Mouse (Mus musculus): ENCODE results near the gene R3hdm4. TPM values are rescaled to one million over a fixed set of nuclear protein-coding genes. Genes with fewer than 3 reads are reported as not detected.
"Not testable (repeated sequence)": the region's sequence is repeated elsewhere in the genome, so short reads cannot be mapped to it uniquely, and the experiment has no call there.

The R3hdm4 gene
- total RNA-seq, 2 experiments from 2014 or later: 380 to 386 TPM

GRCm38 (mm10) chr10:79906712-79907111 lies 14.3 kb downstream of the R3hdm4 start:
- no peak for DNase-seq (ENCODE audit: low spot score in 2 of 2)

GRCm38 (mm10) chr10:79900951-79901410 lies 20.0 kb downstream of the R3hdm4 start:
- peak; percentile 57 to 67 for DNase-seq (ENCODE audit: low spot score in 2 of 2)

DNA sequence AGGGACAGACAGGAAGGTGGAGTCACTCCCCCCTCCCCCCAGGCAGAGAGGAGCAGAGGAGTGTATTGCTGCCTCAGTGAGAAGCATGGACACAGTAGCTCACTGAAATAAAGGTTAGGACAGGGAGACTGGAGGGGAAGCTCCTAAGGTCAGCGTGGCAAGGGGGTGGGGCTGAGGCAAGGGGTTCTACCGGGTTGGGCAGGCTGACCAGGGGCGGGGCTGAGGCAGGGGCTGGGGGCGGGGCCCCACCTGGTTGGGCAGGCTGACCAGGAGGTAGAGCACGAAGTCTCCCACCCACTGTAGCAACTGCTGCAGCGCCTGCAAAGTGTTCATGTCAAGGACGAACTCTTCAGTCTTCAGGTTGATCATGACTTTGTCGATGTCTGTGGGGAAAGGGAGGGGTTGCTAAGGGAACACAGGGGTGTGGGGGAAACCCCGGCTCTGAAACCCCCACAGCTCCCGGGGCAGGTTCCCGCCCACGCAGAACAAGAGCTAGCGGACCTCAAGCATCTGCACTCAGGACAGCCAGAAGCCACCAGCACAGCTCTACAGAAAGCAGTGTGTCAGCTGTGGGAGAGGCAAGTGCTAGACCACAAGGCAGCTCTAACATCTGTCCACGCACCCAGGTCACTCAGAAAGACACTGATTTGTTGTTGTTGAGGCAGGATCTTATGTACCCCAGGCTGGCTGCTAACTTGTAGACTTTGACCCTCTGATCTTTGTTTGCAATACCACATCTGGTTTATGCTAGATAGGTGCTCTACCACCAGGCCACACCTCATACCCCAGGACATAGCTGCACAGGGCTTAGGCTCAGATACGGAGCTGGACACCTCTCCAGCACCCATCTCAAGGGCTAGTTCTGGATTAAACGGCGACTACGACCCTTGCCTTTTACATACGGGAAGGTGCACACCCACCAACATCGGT lies 23.4 kb downstream of the R3hdm4 start:
- no peak for DNase-seq (ENCODE audit: low spot score in 2 of 2)

DNA sequence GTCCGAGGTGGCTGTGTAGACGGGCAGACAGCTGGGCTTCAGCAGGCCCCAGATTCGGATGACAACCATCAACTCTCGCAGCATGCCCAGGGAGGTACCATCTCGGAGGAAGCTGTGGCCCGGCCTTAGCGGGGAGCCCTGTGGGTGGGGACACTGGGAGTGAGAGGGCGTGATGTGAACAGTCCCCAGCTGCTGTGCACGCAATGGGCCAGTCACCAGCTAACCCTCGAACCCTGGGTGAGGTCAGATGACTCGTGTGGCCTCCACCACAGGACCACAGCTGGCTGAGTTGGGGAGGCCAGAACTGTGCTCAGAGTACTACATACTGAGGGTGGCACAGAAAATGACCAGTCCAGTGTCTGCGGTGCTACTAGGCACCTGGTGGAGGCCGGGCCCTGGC lies 24.2 kb downstream of the R3hdm4 start:
- no peak for DNase-seq (ENCODE audit: low spot score in 2 of 2)

DNA sequence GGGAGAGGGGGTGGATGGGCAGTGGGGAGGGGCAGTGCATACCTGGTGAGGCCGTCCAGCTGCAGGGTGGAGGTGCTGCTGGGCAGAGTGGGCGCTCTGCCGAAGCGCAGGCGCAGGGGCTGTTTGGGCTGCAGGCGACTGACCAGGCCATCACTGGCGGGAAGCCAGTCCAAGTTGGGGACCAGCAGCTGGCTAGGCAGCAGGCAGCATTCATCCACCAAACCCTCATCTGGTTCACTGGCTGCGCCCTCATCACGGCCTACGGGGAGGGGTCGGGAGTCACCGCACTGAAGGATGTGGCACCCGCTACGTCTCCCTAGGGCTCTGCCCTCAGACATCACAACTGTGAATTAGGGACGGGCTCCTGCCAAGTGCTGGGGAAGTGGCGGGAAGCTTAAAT lies 24.7 kb downstream of the R3hdm4 start:
- no peak for DNase-seq (ENCODE audit: low spot score in 2 of 2)

DNA sequence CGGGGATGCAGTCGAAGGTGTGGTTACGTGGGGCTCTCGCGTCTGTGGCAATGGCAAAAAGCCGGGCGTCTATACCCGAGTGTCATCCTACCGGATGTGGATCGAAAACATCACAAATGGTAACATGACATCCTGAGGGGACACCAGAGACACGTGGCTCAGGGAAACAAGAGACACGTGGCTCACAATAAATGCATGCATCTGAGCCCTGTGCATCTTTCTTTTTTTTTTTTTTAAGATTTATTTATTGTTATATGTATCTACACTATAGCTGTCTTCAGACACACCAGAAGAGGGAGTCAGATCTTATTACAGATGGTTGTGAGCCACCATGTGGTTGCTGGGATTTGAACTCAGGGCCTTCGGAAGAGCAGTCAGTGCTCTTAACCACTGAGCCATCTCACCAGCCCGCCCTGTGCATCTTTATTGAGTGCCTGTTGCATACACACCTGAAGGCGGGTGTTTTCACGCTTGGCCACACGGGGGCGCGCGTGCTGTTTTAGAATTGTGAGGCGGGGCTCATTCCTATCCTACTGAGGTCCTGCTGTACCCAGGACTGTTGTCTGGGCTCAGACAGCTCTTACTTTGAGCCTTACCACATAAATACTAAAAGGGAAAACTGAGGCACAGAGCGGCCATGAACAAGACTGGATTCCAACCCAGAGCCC lies 28.4 kb downstream of the R3hdm4 start:
- DNase-seq (ENCODE audit: low spot score in 2 of 2): peak; percentile 78 to 82

GRCm38 (mm10) chr10:79890670-79891069 lies 30.3 kb downstream of the R3hdm4 start, which contains the start of gene Cfd:
Cfd (plus strand) TSS chr10:79890853.
- DNase-seq (ENCODE audit: low spot score in 2 of 2): no peak

DNA sequence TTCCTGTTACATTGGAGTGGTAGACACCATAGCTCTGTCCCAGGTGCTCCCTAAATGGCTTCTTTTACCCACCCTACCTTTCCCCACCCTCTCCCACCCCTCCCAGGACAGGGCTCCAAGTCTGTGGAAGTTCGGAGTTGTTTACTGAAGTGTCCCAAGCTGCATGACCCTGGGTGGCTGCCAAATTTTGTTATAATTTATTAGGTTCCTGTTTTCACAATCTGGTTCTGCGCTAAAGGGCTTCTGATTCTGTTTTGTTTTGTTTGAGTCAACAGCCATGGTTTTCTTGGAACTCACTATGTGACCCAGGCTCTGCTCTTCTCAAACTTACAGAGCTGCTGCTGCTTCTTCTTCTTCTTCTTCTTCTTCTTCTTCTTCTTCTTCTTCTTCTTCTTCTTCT lies 31.6 kb downstream of the R3hdm4 start:
- no peak for DNase-seq (ENCODE audit: low spot score in 2 of 2)

DNA sequence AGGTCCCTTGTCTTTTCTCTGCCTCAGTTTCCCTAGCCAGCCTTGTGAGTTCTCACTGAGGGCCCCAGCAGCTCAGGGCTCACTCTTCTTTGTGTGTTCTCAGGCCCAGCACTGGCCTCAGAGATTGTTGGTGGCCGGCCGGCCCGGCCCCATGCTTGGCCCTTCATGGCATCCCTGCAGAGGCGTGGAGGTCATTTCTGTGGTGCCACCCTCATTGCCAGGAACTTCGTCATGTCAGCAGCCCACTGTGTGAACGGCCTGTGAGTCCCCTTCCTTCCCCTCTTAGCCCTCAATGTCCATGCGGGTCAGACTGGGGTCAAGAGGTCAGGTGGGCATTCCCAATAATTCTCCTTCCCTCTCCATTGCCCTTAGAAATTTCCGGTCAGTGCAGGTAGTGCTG lies 34.4 kb downstream of the R3hdm4 start:
- no peak for DNase-seq (ENCODE audit: low spot score in 2 of 2)

- no peak for DNase-seq (ENCODE audit: low spot score in 2 of 2)
Observed at GRCm38 (mm10) chr10:79886054-79886453, 35.0 kb downstream of the R3hdm4 start, which contains the start of gene Elane. Elane (plus strand) TSS chr10:79886247.

- DNase-seq (ENCODE audit: low spot score in 2 of 2): not testable (repeated sequence)
Observed at GRCm38 (mm10) chr10:79884938-79885337, 36.1 kb downstream of the R3hdm4 start.

DNA sequence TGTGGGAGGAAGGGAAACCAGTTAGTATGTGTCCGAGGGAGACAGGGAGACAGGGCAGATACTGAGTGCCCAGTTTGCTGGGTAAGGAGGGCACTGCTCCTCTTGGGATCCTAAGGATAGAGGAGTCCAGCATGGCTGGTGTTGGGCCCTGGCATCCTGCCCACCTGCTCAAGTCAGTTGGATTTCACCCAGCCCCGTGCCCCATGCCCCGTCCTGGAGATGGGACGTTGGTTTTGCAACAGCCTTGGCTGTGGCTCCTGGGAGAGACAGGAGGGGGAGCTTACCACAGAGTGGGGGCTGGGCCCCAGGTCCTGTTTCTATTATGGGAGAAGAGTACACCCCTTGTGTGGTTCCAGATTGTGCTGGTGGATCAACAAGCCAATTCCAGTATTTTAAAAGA lies 36.6 kb downstream of the R3hdm4 start:
- DNase-seq (ENCODE audit: low spot score in 2 of 2): no peak

- DNase-seq (ENCODE audit: low spot score in 2 of 2): peak; percentile 82
Observed at GRCm38 (mm10) chr10:79883297-79884084, 37.5 kb downstream of the R3hdm4 start.

- DNase-seq (ENCODE audit: low spot score in 2 of 2): no peak
Observed at GRCm38 (mm10) chr10:79881981-79882380, 39.0 kb downstream of the R3hdm4 start.

DNA sequence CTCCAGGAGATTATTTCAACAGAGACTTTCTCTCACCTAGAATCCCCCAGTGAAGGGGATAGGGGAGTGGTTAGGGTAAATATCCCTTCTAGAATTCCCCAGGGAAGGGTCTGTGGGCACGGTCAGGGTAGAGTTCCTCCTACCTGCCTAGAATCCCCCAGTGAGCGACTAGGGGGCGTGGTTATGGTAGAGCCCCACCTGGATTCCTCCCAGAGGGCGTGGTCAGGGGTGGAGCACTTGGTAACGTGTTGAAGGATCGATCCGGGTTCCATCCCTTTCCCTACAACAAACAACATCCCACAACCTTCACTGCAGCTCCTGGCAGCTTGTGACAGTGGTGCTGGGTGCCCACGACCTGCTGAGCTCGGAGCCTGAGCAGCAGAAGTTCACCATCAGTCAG lies 40.3 kb downstream of the R3hdm4 start:
- no peak for DNase-seq (ENCODE audit: low spot score in 2 of 2)

- DNase-seq (ENCODE audit: low spot score in 2 of 2): no peak
Observed at GRCm38 (mm10) chr10:79879527-79879926, 41.5 kb downstream of the R3hdm4 start.

DNA sequence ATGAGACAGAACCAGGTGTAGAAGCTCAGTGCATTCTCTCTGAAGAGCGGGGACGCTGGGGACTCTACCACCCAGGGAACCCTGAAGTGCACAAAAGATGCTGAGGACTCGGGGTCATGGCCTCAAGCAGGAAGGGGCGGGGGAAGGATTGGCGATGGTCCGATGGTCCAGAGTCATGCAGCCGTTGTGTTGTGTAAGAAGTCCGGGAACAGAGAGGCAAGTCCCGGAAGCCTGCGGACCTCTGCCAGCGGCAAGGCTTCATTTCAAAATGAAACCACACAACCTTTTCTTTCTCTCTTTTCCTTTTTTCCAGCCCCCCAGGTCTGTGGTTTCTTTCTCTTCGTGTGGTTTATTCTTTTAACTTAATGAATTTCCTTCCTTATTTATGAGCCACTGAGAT lies 43.3 kb downstream of the R3hdm4 start:
- no peak for DNase-seq (ENCODE audit: low spot score in 2 of 2)

GRCm38 (mm10) chr10:79877174-79877573 lies 43.8 kb downstream of the R3hdm4 start:
- DNase-seq (ENCODE audit: low spot score in 2 of 2): no peak

- peak; percentile 47 to 58 for DNase-seq (ENCODE audit: low spot score in 2 of 2)
Observed at GRCm38 (mm10) chr10:79874290-79874862, 46.6 kb downstream of the R3hdm4 start, which contains the start of the genes Prtn3 and Plppr3. Prtn3 (plus strand) TSS chr10:79874476. Plppr3 (minus strand) TSS chr10:79874634.

DNA sequence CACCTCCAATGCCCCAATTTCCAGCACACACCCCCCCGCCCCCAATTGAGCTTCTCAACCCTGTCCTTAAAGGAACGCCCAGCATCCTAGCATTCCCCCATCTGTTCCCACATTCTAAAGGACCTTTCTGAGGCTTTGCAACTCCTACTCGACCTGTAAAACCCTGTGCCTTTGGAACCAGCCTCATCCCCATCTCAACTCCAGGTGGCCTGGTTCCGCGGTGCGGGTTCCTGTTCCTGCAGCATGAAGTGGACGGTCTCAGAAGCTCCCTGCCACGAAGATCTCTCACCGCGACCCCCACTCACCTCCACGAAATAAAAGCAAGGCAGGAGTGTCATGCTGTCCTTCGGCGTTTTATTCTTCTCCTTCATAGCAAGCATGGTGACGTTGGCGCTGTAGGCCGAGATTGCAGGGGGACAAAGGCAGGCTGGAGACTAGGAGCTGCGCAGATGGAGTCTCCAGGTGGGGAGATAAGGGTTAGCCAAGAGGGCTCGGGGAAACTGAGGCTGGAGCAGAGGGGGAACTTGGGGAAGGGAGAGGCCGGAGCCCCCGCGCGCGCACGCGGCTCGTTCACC lies 47.2 kb downstream of the R3hdm4 start:
- no peak for DNase-seq (ENCODE audit: low spot score in 2 of 2)

Data from layer of hippocampus, postnatal 10 days (tissue).